Mouse (Mus musculus) forebrain, embryonic 15.5 days (tissue): ENCODE results near the gene Parp14. TPM values are rescaled to one million over a fixed set of nuclear protein-coding genes. Genes with fewer than 3 reads are reported as not detected.

ENCODE experiments used
- ATAC-seq: fragments of 200-750 bp; cut with Nextera tagmentation; replicated peaks from 2 replicates; pipeline ENCODE4 v1.8.0; 2017; ENCODE audit warnings: mild to moderate bottlenecking, moderate TSS enrichment, moderate library complexity
- H3K27ac ChIP-seq: fragments of 300-500 bp; sonication (generic); replicated peaks from 2 replicates; pipeline ENCODE4 v1.5.1; 2015; ENCODE audit warnings: mild to moderate bottlenecking, inconsistent platforms
- H3K27me3 ChIP-seq: fragments of 300-500 bp; sonication (generic); 2 replicates; pipeline ENCODE4 v1.6.1; 2015; ENCODE audit warnings: inconsistent platforms
- H3K36me3 ChIP-seq: fragments of 300-500 bp; sonication (generic); 2 replicates; pipeline ENCODE4 v1.6.1; 2015; ENCODE audit warnings: mild to moderate bottlenecking, inconsistent platforms
- H3K4me1 ChIP-seq: fragments of 300-500 bp; sonication (generic); 2 replicates; pipeline ENCODE4 v1.6.1; 2015; ENCODE audit warnings: inconsistent platforms
- H3K4me2 ChIP-seq: fragments of 300-500 bp; sonication (generic); replicated peaks from 2 replicates; pipeline ENCODE4 v1.6.1; 2015; ENCODE audit warnings: mild to moderate bottlenecking, inconsistent platforms
- H3K4me3 ChIP-seq: fragments of 300-500 bp; sonication (generic); 2 replicates; pipeline ENCODE4 v1.5.1; 2015; ENCODE audit warnings: mild to moderate bottlenecking, inconsistent platforms
- H3K9ac ChIP-seq: fragments of 300-500 bp; sonication (generic); replicated peaks from 2 replicates; pipeline ENCODE4 v1.6.1; 2015; ENCODE audit warnings: mild to moderate bottlenecking, inconsistent platforms
- H3K9me3 ChIP-seq: fragments of 300-500 bp; sonication (generic); 2 replicates; pipeline ENCODE4 v1.6.1; 2016; ENCODE audit warnings: inconsistent platforms
- WGBS: fragments of 180-500 bp; shearing (Covaris S2); methylation state at CpG from one replicate; pipeline ENCODE4 v1.1.7; 2015; ENCODE audit warnings: mixed read lengths; 5-methylcytosine and 5-hydroxymethylcytosine counted together
- polyA plus RNA-seq: library from polyadenylated mRNA; unstranded; fragments of >200 nt; fragmentation: Nextera tagmentation; extraction: Ambion mirVana; gene quantifications from 2 replicates; pipeline ENCODE4 v1.2.1, GENCODE M21; 2015

Gene Parp14
- polyA plus RNA-seq, 1 experiment from 2014 or later: 0.19 TPM

DNA sequence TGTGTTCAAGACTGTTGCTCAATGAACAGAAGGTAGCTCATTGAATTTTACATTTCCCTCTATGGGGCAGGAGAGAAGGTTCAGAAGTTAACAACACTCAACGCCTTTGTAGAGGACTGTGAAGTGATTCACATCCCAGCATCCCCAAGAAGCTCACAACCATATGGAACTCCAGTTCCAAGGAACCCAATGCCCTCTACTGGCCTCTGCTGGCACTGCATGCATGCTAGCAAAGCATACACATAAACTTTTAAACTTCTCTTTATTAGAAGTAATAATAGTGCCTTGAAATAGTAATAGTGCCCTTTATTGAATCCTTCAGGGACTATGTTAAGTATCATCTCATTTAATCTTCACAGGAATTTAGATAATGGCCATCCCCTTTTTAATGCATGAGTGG is 9.3 kb downstream of the Parp14 start:
- H3K9ac ChIP-seq: no peak overlapping the region
- 85% methylated on average over 1 of the region's 1 CpGs for WGBS
- ATAC-seq: no peak
- H3K4me3 ChIP-seq: no peak overlapping the region
- no peaks in the 10 kb centered on the region for H3K36me3 ChIP-seq
- H3K27me3 ChIP-seq: no peaks in the 10 kb centered on the region
- no peak overlapping the region for H3K27ac ChIP-seq
- no peaks in the 10 kb centered on the region for H3K9me3 ChIP-seq
- H3K4me1 ChIP-seq: no peaks in the 10 kb centered on the region
- no peak overlapping the region for H3K4me2 ChIP-seq

DNA sequence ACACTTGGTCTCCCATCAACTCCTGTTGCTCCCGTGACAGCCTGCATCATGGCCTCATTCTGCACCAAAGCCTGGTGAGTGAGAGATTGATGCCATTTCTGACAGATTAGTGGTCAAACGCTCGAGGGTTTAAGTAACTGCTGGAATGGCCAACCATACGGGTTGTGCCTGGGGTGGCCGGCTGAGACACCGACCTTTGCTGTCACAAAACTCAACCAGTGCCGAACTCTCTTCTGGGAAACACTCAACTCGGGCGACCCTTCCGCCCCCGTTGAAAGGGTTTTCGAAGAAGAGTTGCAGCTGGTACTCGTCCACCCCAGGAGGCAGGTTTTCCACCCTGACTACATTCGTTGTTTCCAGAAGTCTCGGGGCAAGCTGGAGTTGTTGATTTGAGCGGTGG is 11.1 kb downstream of the Parp14 start:
- H3K4me3 ChIP-seq: no peak overlapping the region
- H3K9me3 ChIP-seq: no peaks in the 10 kb centered on the region
- H3K4me2 ChIP-seq: no peak overlapping the region
- no peaks in the 10 kb centered on the region for H3K36me3 ChIP-seq
- H3K9ac ChIP-seq: no peak overlapping the region
- H3K27me3 ChIP-seq: no peaks in the 10 kb centered on the region
- no peak for ATAC-seq
- 90% methylated on average over 16 of the region's 16 CpGs for WGBS
- no peaks in the 10 kb centered on the region for H3K4me1 ChIP-seq
- no peak overlapping the region for H3K27ac ChIP-seq

DNA sequence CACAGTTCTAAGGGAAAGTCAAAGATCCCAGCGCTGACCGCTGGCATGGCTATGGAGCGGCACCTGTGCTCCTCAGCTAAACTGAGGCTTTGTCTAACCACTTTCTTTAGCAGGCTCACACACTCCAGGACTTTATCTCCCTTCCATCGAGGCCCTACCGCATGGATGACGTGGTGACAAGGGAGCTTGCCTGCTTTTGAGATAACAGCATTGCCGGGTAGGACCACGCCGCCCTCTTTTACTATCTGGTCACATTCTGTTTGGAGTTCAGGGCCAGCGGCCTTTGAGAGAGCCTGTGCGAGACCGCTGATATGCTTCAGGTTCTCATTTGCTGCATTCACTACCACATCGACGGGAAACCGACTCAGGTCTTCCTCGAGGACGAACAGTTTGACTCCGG is 14.6 kb downstream of the Parp14 start:
- ATAC-seq: no peak
- no peak overlapping the region for H3K4me3 ChIP-seq
- no peaks in the 10 kb centered on the region for H3K36me3 ChIP-seq
- WGBS: 96% methylated on average over 18 of the region's 18 CpGs
- no peaks in the 10 kb centered on the region for H3K27me3 ChIP-seq
- no peaks in the 10 kb centered on the region for H3K4me1 ChIP-seq
- no peak overlapping the region for H3K9ac ChIP-seq
- H3K27ac ChIP-seq: no peak overlapping the region
- no peaks in the 10 kb centered on the region for H3K9me3 ChIP-seq
- H3K4me2 ChIP-seq: no peak overlapping the region

DNA sequence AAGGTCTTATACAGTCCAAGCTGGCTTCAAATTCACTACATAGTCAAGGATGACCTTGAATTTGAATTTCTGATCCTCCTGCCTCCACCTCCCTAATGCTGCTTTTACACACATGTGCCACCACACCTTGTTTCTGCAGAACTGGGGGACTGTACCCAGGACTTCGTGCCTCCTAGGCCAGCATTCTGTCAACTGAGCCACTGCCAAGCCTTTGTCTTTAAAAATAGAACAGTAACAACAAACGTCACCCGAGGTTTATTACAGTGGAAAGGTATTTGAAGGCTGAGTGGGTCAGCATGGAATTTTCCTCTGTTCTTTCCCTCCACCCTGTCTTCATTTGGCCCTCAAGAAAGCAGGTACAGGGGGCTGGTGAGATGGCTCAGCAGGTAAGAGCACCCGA is 15.5 kb downstream of the Parp14 start:
- no peaks in the 10 kb centered on the region for H3K4me1 ChIP-seq
- H3K27me3 ChIP-seq: no peaks in the 10 kb centered on the region
- H3K27ac ChIP-seq: no peak overlapping the region
- no peaks in the 10 kb centered on the region for H3K36me3 ChIP-seq
- WGBS: 78% methylated on average over 4 of the region's 4 CpGs
- no peak overlapping the region for H3K9ac ChIP-seq
- no peaks in the 10 kb centered on the region for H3K9me3 ChIP-seq
- no peak overlapping the region for H3K4me2 ChIP-seq
- H3K4me3 ChIP-seq: no peak overlapping the region
- no peak for ATAC-seq

DNA sequence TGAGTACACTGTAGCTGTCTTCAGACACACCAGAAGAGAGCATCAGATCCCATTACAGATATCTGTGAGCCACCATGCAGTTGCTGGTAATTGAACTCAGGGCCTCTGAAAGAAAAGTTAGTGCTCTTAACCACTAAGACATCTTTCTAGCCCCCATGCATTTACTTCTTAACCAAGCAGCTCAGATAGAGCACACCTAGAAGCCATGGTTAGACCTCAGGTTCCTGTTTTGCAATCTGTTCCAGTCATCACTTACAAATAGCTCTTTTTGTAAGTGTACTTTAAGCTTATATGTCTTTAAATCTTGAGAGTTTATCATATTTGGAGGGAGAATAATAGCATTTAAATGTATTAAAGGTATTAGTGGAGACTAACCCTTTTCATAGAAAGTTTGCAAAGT is 24.2 kb downstream of the Parp14 start:
- no peaks in the 10 kb centered on the region for H3K4me1 ChIP-seq
- H3K27ac ChIP-seq: no peak overlapping the region
- H3K36me3 ChIP-seq: no peaks in the 10 kb centered on the region
- no peak overlapping the region for H3K4me3 ChIP-seq
- no peaks in the 10 kb centered on the region for H3K9me3 ChIP-seq
- H3K9ac ChIP-seq: no peak overlapping the region
- no peak overlapping the region for H3K4me2 ChIP-seq
- no peak for ATAC-seq
- H3K27me3 ChIP-seq: no peaks in the 10 kb centered on the region

DNA sequence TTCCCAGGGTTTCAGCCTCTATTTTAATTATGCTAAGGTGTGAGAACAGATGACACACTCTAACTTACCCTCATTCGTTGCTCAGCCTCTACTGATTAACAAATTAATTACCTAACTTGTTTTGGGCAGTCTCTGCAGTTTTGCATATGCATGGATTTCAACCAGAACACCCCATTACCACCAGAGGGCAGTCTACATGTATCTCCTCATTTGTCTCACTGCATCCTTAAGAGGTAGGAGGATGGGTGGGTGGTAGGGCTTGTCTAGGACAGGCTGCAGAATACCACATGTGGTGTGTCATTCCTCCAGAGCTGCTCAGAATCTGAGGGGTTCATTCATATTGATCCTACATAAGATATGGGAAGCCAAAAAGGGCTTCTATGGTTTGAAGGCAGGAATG is 31.7 kb downstream of the Parp14 start:
- no peak overlapping the region for H3K4me3 ChIP-seq

DNA sequence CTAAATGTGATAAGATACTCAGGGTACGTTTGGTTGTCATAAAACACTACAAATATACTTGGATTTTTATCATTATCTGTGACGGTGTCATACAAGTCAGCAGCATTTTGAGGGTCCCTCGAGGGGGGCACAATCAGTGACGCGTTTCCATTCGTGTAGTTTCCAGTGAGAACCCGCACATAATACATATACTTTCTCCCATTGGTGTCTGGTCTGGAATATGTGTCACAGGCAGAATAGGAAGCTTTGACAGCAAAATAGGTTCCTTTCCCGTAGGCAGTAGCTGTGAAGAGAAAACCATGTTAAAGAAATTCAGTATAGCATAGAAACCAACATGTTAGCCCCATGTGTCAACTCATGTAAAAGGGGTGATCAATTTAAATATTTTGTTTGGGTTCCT is 36.7 kb downstream of the Parp14 start:
- Histone ChIP-seq H3K9ac (no peak overlapping the region), H3K27me3 (no peaks in the 10 kb centered on the region), H3K36me3 (no peaks in the 10 kb centered on the region), H3K4me2 (no peak overlapping the region), H3K9me3 (no peaks in the 10 kb centered on the region), H3K4me3 (no peak overlapping the region), H3K4me1 (no peaks in the 10 kb centered on the region), H3K27ac (no peak overlapping the region)
- ATAC-seq: no peak
- 90% methylated on average over 8 of the region's 8 CpGs for WGBS

More for the DNA sequence above, 31.7 kb downstream of the Parp14 start:
- Histone ChIP-seq H3K4me2 (no peak overlapping the region), H3K4me1 (no peaks in the 10 kb centered on the region), H3K9me3 (no peaks in the 10 kb centered on the region), H3K36me3 (no peaks in the 10 kb centered on the region), H3K9ac (no peak overlapping the region), H3K27ac (no peak overlapping the region), H3K27me3 (no peaks in the 10 kb centered on the region)
- 17% methylated on average over 1 of the region's 1 CpGs for WGBS
- no peak for ATAC-seq

DNA sequence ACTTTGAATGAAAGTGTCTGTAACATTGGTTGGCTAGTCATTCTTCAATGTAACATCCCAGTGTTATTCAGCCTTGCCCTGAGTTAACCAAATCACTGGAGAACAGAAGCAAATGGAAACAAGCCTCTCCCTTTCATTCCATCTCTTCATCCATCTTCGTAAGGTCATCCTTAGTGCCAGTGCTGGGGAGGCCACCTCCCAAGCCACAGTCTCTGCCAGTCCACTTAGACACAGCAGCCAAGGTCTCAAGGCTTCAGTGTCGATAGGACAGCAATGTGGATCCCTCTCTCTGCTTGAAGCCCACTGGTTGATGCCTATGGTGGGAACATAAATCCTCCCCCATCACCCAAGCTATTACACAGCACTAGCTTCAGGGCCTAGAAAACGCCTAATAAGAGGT is 38.4 kb downstream of the Parp14 start:
- no peak overlapping the region for H3K27ac ChIP-seq
- 88% methylated on average over 3 of the region's 3 CpGs for WGBS
- no peaks in the 10 kb centered on the region for H3K4me1 ChIP-seq
- ATAC-seq: no peak
- H3K36me3 ChIP-seq: no peaks in the 10 kb centered on the region; the same call in 1 of the 2 replicates
- no peak overlapping the region for H3K4me3 ChIP-seq
- H3K9me3 ChIP-seq: no peaks in the 10 kb centered on the region
- no peak overlapping the region for H3K9ac ChIP-seq
- H3K4me2 ChIP-seq: no peak overlapping the region
- H3K27me3 ChIP-seq: no peaks in the 10 kb centered on the region

DNA sequence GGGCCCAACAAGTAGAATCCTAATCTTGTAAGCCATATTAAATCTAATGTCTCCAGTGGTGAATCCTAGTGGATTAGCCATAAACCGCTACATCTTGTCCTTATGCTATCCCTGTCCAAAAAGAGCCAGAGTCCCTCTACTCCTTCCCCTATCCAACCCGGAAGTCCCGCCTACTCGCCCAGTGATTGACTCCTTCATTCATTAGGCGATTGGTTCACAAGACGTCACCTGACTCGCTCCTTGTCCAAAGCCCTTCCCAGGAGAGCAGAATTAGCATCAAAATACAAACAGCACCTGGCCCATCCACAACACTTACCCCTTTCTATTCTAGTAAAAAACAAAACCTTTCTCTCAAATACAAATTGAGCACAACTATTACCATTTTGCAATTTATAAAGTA is 41.3 kb downstream of the Parp14 start:
- no peaks in the 10 kb centered on the region for H3K27me3 ChIP-seq
- H3K4me2 ChIP-seq: no peak overlapping the region
- H3K4me1 ChIP-seq: no peaks in the 10 kb centered on the region
- no peaks in the 10 kb centered on the region for H3K9me3 ChIP-seq
- H3K36me3 ChIP-seq: peaks cover 11% of the 10 kb centered on the region
- 31% methylated on average over 7 of the region's 7 CpGs for WGBS
- no peak overlapping the region for H3K27ac ChIP-seq
- no peak overlapping the region for H3K9ac ChIP-seq
- no peak for ATAC-seq
- H3K4me3 ChIP-seq: no peak overlapping the region

DNA sequence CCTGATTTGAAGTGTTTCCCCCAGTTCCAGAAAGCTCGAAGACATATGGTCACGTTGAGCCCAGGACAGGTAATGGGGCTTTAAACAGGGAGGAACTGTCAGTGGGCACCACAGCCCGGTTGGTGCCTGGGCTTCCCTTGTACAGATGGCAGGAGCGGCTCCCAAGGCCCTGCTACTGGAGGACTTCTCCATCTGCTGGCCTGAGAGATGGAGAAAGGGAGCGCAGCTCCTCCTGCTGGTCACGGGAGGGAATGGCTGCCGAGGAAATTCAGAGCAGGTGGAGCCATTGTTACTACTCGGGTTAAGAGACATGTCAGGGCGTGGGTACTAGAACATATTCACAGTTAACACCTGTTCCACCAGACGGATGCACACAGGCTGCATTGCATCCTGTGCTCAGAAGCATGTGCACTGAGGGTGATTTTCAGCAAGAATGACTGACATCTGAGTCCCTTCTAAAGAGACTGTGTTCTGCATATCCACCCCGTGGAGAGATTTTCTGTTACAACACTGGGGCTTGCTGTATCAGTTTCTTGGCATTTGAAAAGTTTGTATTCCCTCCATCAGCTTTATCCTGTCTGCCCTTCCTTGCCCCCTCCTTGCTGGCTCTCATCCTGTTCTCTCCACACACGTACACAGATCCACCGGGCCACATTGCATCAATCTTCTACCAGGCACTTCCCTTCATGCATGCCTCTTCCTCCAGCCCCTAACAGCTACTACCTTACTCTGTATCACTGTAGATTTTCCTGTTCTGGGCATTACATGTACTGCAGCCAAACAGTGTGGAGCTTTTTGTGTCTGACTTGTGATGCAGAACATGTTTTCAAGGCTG is 53.9 kb downstream of the Parp14 start:
- 34% methylated on average over 13 of the region's 13 CpGs for WGBS
- Histone ChIP-seq H3K9me3 (no peaks in the 10 kb centered on the region), H3K4me2 (no peak overlapping the region), H3K4me1 (no peaks in the 10 kb centered on the region), H3K9ac (no peak overlapping the region), H3K4me3 (no peak overlapping the region), H3K36me3 (no peaks in the 10 kb centered on the region), H3K27ac (no peak overlapping the region), H3K27me3 (no peaks in the 10 kb centered on the region)
- ATAC-seq: peak; percentile 87

DNA sequence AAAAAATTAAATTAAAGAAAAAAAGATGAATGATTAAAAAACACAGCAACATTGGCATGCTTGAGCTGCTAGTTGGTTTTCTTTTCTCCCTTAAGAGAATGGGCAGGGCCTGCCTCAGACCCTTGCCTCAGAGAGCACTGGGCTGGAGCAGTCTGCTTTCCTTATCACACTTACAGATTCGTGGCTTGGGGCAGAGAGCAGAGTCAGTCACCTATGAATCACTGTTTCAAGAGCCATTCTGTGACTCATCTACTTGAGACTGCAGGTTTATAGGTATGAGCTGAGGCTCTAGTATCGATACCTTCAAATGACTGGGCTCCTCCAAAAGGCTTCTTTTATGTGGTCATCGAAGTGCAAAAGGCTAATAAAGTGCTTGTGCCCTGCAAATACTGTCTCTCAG is 58.2 kb downstream of the Parp14 start:
- 94% methylated on average over 3 of the region's 3 CpGs for WGBS

DNA sequence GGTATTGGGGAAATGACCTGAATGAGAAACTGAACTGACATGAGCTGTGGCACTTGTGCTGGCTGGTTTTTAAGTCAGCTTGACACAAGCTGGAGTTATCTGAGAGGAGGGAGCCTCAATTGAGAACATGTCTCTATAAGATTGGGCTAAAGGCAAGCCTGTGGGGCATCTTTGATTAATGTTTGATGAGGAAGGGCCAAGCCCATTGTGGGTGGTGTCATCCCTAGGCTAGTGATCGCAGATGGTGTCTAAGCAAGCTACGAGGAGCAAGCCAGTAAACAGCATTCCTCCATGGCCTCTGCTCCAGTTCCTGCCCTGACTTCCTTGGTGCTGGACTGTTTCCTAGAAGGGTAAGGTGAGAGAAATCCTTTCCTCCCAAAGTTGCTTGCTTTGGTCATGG is 62.5 kb downstream of the Parp14 start:
- no peak overlapping the region for H3K4me3 ChIP-seq
- H3K27me3 ChIP-seq: no peaks in the 10 kb centered on the region
- H3K27ac ChIP-seq: no peak overlapping the region
- H3K9ac ChIP-seq: no peak overlapping the region
- H3K4me2 ChIP-seq: no peak overlapping the region
- 98% methylated on average over 2 of the region's 2 CpGs for WGBS
- no peaks in the 10 kb centered on the region for H3K4me1 ChIP-seq
- H3K9me3 ChIP-seq: no peaks in the 10 kb centered on the region
- ATAC-seq: no peak
- peaks cover 3% of the 10 kb centered on the region; the same call in 1 of the 2 replicates for H3K36me3 ChIP-seq

More for the DNA sequence above, 58.2 kb downstream of the Parp14 start:
- Histone ChIP-seq H3K27me3 (no peaks in the 10 kb centered on the region), H3K4me3 (no peak overlapping the region), H3K9ac (no peak overlapping the region), H3K4me2 (no peak overlapping the region), H3K4me1 (no peaks in the 10 kb centered on the region), H3K9me3 (no peaks in the 10 kb centered on the region), H3K36me3 (no peaks in the 10 kb centered on the region), H3K27ac (no peak overlapping the region)
- ATAC-seq: no peak

DNA sequence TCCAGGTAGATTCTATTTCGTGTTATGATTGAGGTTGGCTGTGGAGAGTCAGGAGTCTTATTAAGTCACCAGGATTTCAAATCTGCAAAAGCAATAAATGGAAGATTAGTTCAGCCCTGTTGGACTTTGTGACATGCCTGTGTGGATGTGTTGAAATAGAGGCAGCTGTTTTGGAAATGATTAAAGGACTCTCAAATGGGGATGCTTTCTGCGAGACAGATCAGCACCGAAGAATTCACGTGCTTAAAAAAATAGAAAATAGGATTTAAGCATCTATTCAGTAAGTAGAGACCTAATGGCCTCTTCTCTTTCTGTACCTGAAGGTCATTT is 63.7 kb downstream of the Parp14 start:
- Histone ChIP-seq H3K27me3 (no peaks in the 10 kb centered on the region), H3K27ac (no peak overlapping the region), H3K36me3 (peaks cover 3% of the 10 kb centered on the region; the same call in 1 of the 2 replicates), H3K4me2 (no peak overlapping the region), H3K9ac (no peak overlapping the region), H3K9me3 (no peaks in the 10 kb centered on the region), H3K4me3 (no peak overlapping the region), H3K4me1 (no peaks in the 10 kb centered on the region)
- 87% methylated on average over 4 of the region's 4 CpGs for WGBS
- ATAC-seq: no peak
